Mouse (Mus musculus) megakaryocyte, embryonic 14.5 days (primary cell): ENCODE results near the gene Coa5.

ENCODE experiments used
- FLI1 ChIP-seq: IDR thresholded peaks from 2 replicates; pipeline ENCODE4 v1.6.1; 2012; ENCODE audit warnings: low read length, inconsistent platforms, mixed read lengths
- GATA1 ChIP-seq: IDR thresholded peaks from 3 replicates; pipeline ENCODE4 v1.6.1; 2012; ENCODE audit warnings: mixed read lengths, low read length, inconsistent platforms, borderline replicate concordance

DNA sequence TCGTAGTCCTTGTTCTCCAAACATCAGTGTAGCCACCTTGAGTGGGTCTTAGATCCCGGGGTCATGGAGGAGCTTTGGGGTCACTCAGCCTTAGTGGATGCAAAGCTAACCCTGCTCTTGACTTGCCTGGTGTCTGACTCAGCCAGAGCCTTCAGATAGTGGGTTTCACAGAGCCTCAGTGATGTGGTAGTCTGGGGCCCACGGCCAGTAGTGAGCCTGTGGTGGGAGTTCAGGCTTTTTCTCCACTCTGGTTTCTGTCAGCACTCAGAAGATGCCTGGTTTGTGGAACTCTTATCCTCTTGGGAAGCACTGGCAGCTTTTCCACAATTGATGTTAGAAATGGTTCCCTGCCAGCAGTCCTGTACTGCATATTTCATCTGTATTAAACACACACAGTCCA is 45.6 kb downstream of the Coa5 start:
- TF ChIP-seq GATA1, result no peak
- TF ChIP-seq FLI1, result no peak
